Mouse (Mus musculus) CD8-positive naive resting alpha-beta T cell, adult 2 months (primary cell): ENCODE results near the gene Sspo.
A peak's percentile ranks its signal among the peaks of the same experiment; 100 is the strongest.

Source experiments
- DNase-seq, 2 experiments: peaks; one replicate each; pipeline ENCODE4 v3.0.0; 2022; ENCODE audit warnings: low read depth in 2 of 2, low spot score in 2 of 2

The Sspo gene

GRCm38 (mm10) chr6:48435706-48436349 is 12.2 kb upstream of the Sspo start:
- no peak for DNase-seq

GRCm38 (mm10) chr6:48437679-48438376 is 10.2 kb upstream of the Sspo start:
- no peak for DNase-seq

- no peak for DNase-seq
These were observed 9.4 kb upstream of the Sspo start for GRCm38 (mm10) chr6:48438475-48439125.

GRCm38 (mm10) chr6:48439654-48440053 is 8.4 kb upstream of the Sspo start:
- DNase-seq = no peak

- DNase-seq = no peak
These were observed 7.6 kb upstream of the Sspo start for GRCm38 (mm10) chr6:48440306-48441014.

GRCm38 (mm10) chr6:48443592-48444309 is 4.3 kb upstream of the Sspo start:
- peak; percentile 63 to 83 for DNase-seq

GRCm38 (mm10) chr6:48444310-48445180 is 3.5 kb upstream of the Sspo start:
- peak; percentile 24 to 31 for DNase-seq

GRCm38 (mm10) chr6:48445181-48446101 is 2.6 kb upstream of the Sspo start, which contains the start of gene Zfp467:
Zfp467 (minus strand) TSS chr6:48445825.
- peak; percentile 19 to 21 for DNase-seq

GRCm38 (mm10) chr6:48446256-48446655 is 1.8 kb upstream of the Sspo start:
- DNase-seq = no peak

GRCm38 (mm10) chr6:48446896-48447295 is 1.1 kb upstream of the Sspo start:
- DNase-seq = no peak

- DNase-seq = no peak
These were observed 498 bp downstream of the Sspo start for GRCm38 (mm10) chr6:48448527-48448926.

GRCm38 (mm10) chr6:48452151-48452550 is 4.1 kb downstream of the Sspo start:
- DNase-seq = no peak

GRCm38 (mm10) chr6:48452771-48453170 is 4.7 kb downstream of the Sspo start:
- no peak for DNase-seq

- DNase-seq = no peak
These were observed 17.1 kb downstream of the Sspo start for GRCm38 (mm10) chr6:48464966-48465679.

- DNase-seq = no peak
These were observed 18.7 kb downstream of the Sspo start for GRCm38 (mm10) chr6:48466715-48467114.

GRCm38 (mm10) chr6:48467490-48467889 is 19.5 kb downstream of the Sspo start:
- DNase-seq = no peak

GRCm38 (mm10) chr6:48470739-48471138 is 22.7 kb downstream of the Sspo start:
- no peak for DNase-seq

- no peak for DNase-seq
These were observed 30.4 kb downstream of the Sspo start for GRCm38 (mm10) chr6:48478446-48478845.
